Mouse (Mus musculus): Measurements from ENCODE around the gene Dnmt3a. TPM values are rescaled to one million over a fixed set of nuclear protein-coding genes. Genes with fewer than 3 reads are reported as not detected.
A peak's percentile ranks its signal among the peaks of the same experiment; 100 is the strongest.
"Not testable (repeated sequence)": the region's sequence is repeated elsewhere in the genome, so short reads cannot be mapped to it uniquely, and the experiment has no call there.

The Dnmt3a gene
- total and polyA plus RNA-seq, 2 experiments from 2014 or later: 88.5 to 130 TPM

- ATAC-seq (ENCODE audit: low FRiP score): no peak
- DNase-seq (ENCODE audit: low spot score): no peak
- Histone ChIP-seq H3K36me3 (ENCODE audit: insufficient read depth, low read length) (peaks cover 7% of the 10 kb centered on the region; the same call in 1 of the 2 replicates), H3K4me3 (ENCODE audit: low read depth, low read length) (no peak overlapping the region), H3K9me3 (ENCODE audit: low read length) (no peaks in the 10 kb centered on the region), H3K4me1 (ENCODE audit: insufficient read depth, low read length) (0 out of 2 replicates have a peak, but pooled peaks cover 5% of the 10 kb centered on the region), H3K4me2 (ENCODE audit: low read depth, low read length, poor library complexity, severe bottlenecking) (no peak overlapping the region), H3K27me3 (ENCODE audit: insufficient read depth, low read length) (no peaks in the 10 kb centered on the region), H3K9ac (replicated peaks; ENCODE audit: low read length, poor library complexity, severe bottlenecking) (no peak overlapping the region), H3K27ac (ENCODE audit: low read depth, low read length) (no peak overlapping the region)
- no peak for TF ChIP-seq CTCF (IDR thresholded peaks at IDR 0.05)
- WGBS: 89% methylated on average over 3 of the region's 3 CpGs
These were observed 110.0 kb downstream of the Dnmt3a start for GRCm38 (mm10) chr12:3915852-3916251.

- Histone ChIP-seq H3K36me3 (ENCODE audit: insufficient read depth, low read length) (peaks cover 6% of the 10 kb centered on the region; the same call in 1 of the 2 replicates), H3K4me1 (ENCODE audit: insufficient read depth, low read length) (0 out of 2 replicates have a peak, but pooled peaks cover 5% of the 10 kb centered on the region), H3K9me3 (ENCODE audit: low read length) (no peaks in the 10 kb centered on the region), H3K4me3 (ENCODE audit: low read depth, low read length) (no peak overlapping the region), H3K4me2 (ENCODE audit: low read depth, low read length, poor library complexity, severe bottlenecking) (no peak overlapping the region), H3K27me3 (ENCODE audit: insufficient read depth, low read length) (no peaks in the 10 kb centered on the region), H3K27ac (ENCODE audit: low read depth, low read length) (no peak overlapping the region), H3K9ac (replicated peaks; ENCODE audit: low read length, poor library complexity, severe bottlenecking) (no peak overlapping the region)
- ATAC-seq (ENCODE audit: low FRiP score) (peak; percentile 52), DNase-seq (ENCODE audit: low spot score) (no peak)
- no peak for TF ChIP-seq CTCF (IDR thresholded peaks at IDR 0.05)
- WGBS: 18% methylated on average over 14 of the region's 14 CpGs
These were observed 112.0 kb downstream of the Dnmt3a start for GRCm38 (mm10) chr12:3917668-3918341.

- H3K9me3 ChIP-seq (ENCODE audit: low read length): no peaks in the 10 kb centered on the region
- ATAC-seq (ENCODE audit: low FRiP score) (no peak), DNase-seq (ENCODE audit: low spot score) (no peak)
- no peak overlapping the region for H3K4me3 ChIP-seq (ENCODE audit: low read depth, low read length)
- H3K27ac ChIP-seq (ENCODE audit: low read depth, low read length): no peak overlapping the region
- H3K9ac ChIP-seq (replicated peaks; ENCODE audit: low read length, poor library complexity, severe bottlenecking): no peak overlapping the region
- H3K36me3 ChIP-seq (ENCODE audit: insufficient read depth, low read length): peaks cover 6% of the 10 kb centered on the region; the same call in 1 of the 2 replicates
- H3K4me1 ChIP-seq (ENCODE audit: insufficient read depth, low read length): 0 out of 2 replicates have a peak, but pooled peaks cover 5% of the 10 kb centered on the region
- 72% methylated on average over 3 of the region's 3 CpGs for WGBS
- no peak for TF ChIP-seq CTCF (IDR thresholded peaks at IDR 0.05)
- H3K27me3 ChIP-seq (ENCODE audit: insufficient read depth, low read length): no peaks in the 10 kb centered on the region
- no peak overlapping the region for H3K4me2 ChIP-seq (ENCODE audit: low read depth, low read length, poor library complexity, severe bottlenecking)
These were observed 112.8 kb downstream of the Dnmt3a start for GRCm38 (mm10) chr12:3918577-3918976.

GRCm38 (mm10) chr12:3919423-3919822 lies 113.6 kb downstream of the Dnmt3a start:
- 90% methylated on average over 3 of the region's 3 CpGs for WGBS

GRCm38 (mm10) chr12:3926127-3926526 lies 120.3 kb downstream of the Dnmt3a start:
- no peak overlapping the region for H3K4me3 ChIP-seq (ENCODE audit: low read depth, low read length)
- ATAC-seq (ENCODE audit: low FRiP score) (0 out of 2 replicates have a peak, but pooled peaks have one; percentile 59), DNase-seq (ENCODE audit: low spot score) (peak; percentile 65)
- no peak overlapping the region for H3K4me2 ChIP-seq (ENCODE audit: low read depth, low read length, poor library complexity, severe bottlenecking)
- TF ChIP-seq CTCF (IDR thresholded peaks at IDR 0.05): peak; percentile 81
- H3K4me1 ChIP-seq (ENCODE audit: insufficient read depth, low read length): no peaks in the 10 kb centered on the region
- H3K27ac ChIP-seq (ENCODE audit: low read depth, low read length): no peak overlapping the region
- 0% methylated on average over 1 of the region's 1 CpGs for WGBS
- H3K9me3 ChIP-seq (ENCODE audit: low read length): no peaks in the 10 kb centered on the region
- no peaks in the 10 kb centered on the region for H3K36me3 ChIP-seq (ENCODE audit: insufficient read depth, low read length)
- no peaks in the 10 kb centered on the region for H3K27me3 ChIP-seq (ENCODE audit: insufficient read depth, low read length)
- no peak overlapping the region for H3K9ac ChIP-seq (replicated peaks; ENCODE audit: low read length, poor library complexity, severe bottlenecking)

More at GRCm38 (mm10) chr12:3919423-3919822, 113.6 kb downstream of the Dnmt3a start:
- DNase-seq (ENCODE audit: low spot score): no peak
- Histone ChIP-seq H3K4me1 (ENCODE audit: insufficient read depth, low read length) (0 out of 2 replicates have a peak, but pooled peaks cover 5% of the 10 kb centered on the region), H3K4me2 (ENCODE audit: low read depth, low read length, poor library complexity, severe bottlenecking) (no peak overlapping the region), H3K27me3 (ENCODE audit: insufficient read depth, low read length) (no peaks in the 10 kb centered on the region), H3K9me3 (ENCODE audit: low read length) (no peaks in the 10 kb centered on the region), H3K4me3 (ENCODE audit: low read depth, low read length) (no peak overlapping the region), H3K36me3 (ENCODE audit: insufficient read depth, low read length) (peaks cover 5% of the 10 kb centered on the region; the same call in 1 of the 2 replicates), H3K27ac (ENCODE audit: low read depth, low read length) (no peak overlapping the region), H3K9ac (replicated peaks; ENCODE audit: low read length, poor library complexity, severe bottlenecking) (no peak overlapping the region)
- no peak for ATAC-seq (ENCODE audit: low FRiP score)
- no peak for TF ChIP-seq CTCF (IDR thresholded peaks at IDR 0.05)

GRCm38 (mm10) chr12:3928841-3929240 lies 123.0 kb downstream of the Dnmt3a start:
- Histone ChIP-seq H3K27ac (ENCODE audit: low read depth, low read length) (no peak overlapping the region), H3K4me3 (ENCODE audit: low read depth, low read length) (no peak overlapping the region), H3K4me1 (ENCODE audit: insufficient read depth, low read length) (no peaks in the 10 kb centered on the region), H3K9ac (replicated peaks; ENCODE audit: low read length, poor library complexity, severe bottlenecking) (no peak overlapping the region), H3K9me3 (ENCODE audit: low read length) (no peaks in the 10 kb centered on the region), H3K36me3 (ENCODE audit: insufficient read depth, low read length) (no peaks in the 10 kb centered on the region), H3K4me2 (ENCODE audit: low read depth, low read length, poor library complexity, severe bottlenecking) (no peak overlapping the region), H3K27me3 (ENCODE audit: insufficient read depth, low read length) (no peaks in the 10 kb centered on the region)
- DNase-seq (ENCODE audit: low spot score) (peak; percentile 40), ATAC-seq (ENCODE audit: low FRiP score) (no peak)
- TF ChIP-seq CTCF (IDR thresholded peaks at IDR 0.05): peak; percentile 59
- WGBS: 59% methylated on average over 3 of the region's 3 CpGs

- ATAC-seq (ENCODE audit: low FRiP score); H3K27ac ChIP-seq (ENCODE audit: low read depth, low read length); H3K4me3 ChIP-seq (ENCODE audit: low read depth, low read length); H3K9ac ChIP-seq (replicated peaks; ENCODE audit: low read length, poor library complexity, severe bottlenecking); H3K9me3 ChIP-seq (ENCODE audit: low read length); H3K4me2 ChIP-seq (ENCODE audit: low read depth, low read length, poor library complexity, severe bottlenecking); H3K4me1 ChIP-seq (ENCODE audit: insufficient read depth, low read length); H3K27me3 ChIP-seq (ENCODE audit: insufficient read depth, low read length); H3K36me3 ChIP-seq (ENCODE audit: insufficient read depth, low read length): not testable (repeated sequence)
- peak; percentile 25 for DNase-seq (ENCODE audit: low spot score)
- 89% methylated on average over 28 of the region's 47 CpGs for WGBS
These were observed 124.5 kb downstream of the Dnmt3a start for GRCm38 (mm10) chr12:3930090-3930865.
